Mouse (Mus musculus) midbrain, embryonic 10.5 days (tissue): ENCODE measurements around the gene Arhgap44. TPM values are rescaled to one million over a fixed set of nuclear protein-coding genes. Genes with fewer than 3 reads are reported as not detected.
A peak's percentile ranks its signal among the peaks of the same experiment; 100 is the strongest.

Source experiments
- DNase-seq: peaks from one replicate; pipeline ENCODE4 v3.0.0-alpha.2; 2017; ENCODE audit warnings: low spot score
- H3K27ac ChIP-seq: fragments of 300-500 bp; sonication (generic); replicated peaks from 2 replicates; pipeline ENCODE4 v1.5.1; 2016; ENCODE audit warnings: mild to moderate bottlenecking
- H3K27me3 ChIP-seq: fragments of 300-500 bp; sonication (generic); 2 replicates; pipeline ENCODE4 v1.6.1; 2016; ENCODE audit warnings: low read depth, mild to moderate bottlenecking; ENCODE audit not compliant: poor library complexity, severe bottlenecking
- H3K36me3 ChIP-seq: fragments of 300-500 bp; sonication (generic); 2 replicates; pipeline ENCODE4 v1.6.1; 2016; ENCODE audit warnings: mild to moderate bottlenecking, moderate library complexity
- H3K4me1 ChIP-seq: fragments of 300-500 bp; sonication (generic); 2 replicates; pipeline ENCODE4 v1.6.1; 2016
- H3K4me3 ChIP-seq: fragments of 300-500 bp; sonication (generic); 2 replicates; pipeline ENCODE4 v1.5.1; 2016; ENCODE audit warnings: mild to moderate bottlenecking, moderate library complexity
- H3K9me3 ChIP-seq: fragments of 300-500 bp; sonication (generic); replicated peaks from 2 replicates; pipeline ENCODE4 v1.6.1; 2016; ENCODE audit warnings: mild to moderate bottlenecking
- WGBS: fragments of 180-500 bp; shearing (Covaris S2); methylation state at CpG from one replicate; pipeline ENCODE4 v1.1.7; 2016; 5-methylcytosine and 5-hydroxymethylcytosine counted together
- polyA plus RNA-seq: library from polyadenylated mRNA; unstranded; fragments of >200 nt; fragmentation: Nextera tagmentation; extraction: Ambion mirVana; gene quantifications from 2 replicates; pipeline ENCODE4 v1.2.1, GENCODE M21; 2016

The Arhgap44 gene
- polyA plus RNA-seq, 1 experiment from 2014 or later: 3.8 TPM

DNA sequence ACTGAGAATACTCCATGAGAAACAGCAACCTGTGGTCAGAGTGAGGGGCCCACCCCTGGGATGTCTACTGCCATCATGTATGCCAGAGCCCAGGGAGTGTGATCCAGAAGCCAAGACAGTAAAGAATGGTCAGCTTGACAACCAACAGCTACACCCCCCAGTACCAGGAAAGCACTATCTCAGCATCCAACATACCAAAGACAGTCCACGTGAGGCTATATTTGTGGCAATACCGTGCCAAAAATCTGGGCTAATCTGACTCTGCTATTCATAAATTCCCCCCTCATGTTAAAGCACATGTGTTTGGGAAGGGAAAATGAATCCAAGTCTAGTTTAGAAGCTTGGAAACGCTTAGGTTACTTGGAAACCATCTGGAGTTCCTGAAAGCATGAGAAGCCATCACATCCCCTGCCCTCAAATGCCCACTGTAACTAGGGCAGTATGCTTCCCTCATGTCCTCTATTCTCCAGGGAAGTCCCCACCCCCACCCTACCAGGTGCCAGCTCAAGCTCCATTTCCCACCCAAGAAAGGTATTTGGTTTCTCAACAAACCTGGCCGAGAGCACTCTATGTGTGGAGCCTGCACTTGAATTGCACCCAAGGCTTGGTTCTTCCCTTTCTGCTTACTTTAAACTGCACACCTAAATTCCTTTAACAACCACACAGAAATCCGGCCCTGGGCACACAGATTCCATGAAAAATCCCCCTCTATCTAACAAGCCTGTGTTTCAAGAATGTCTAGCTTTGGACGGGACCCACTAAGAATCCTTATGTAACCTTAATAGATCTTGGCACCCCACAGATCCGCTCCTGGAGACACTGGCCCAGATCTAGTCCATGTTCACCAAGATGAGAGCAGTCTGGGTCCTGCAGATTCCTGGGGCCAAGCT is 1.5 kb downstream of the Arhgap44 start:
- Histone ChIP-seq H3K27ac (no peak overlapping the region), H3K4me1 (peaks cover 13% of the 10 kb centered on the region), H3K27me3 (peaks cover 18% of the 10 kb centered on the region), H3K9me3 (no peaks in the 10 kb centered on the region), H3K36me3 (no peaks in the 10 kb centered on the region), H3K4me3 (peak overlapping the region; percentile 76)
- WGBS: 60% methylated on average over 7 of the region's 7 CpGs
- DNase-seq: no peak

DNA sequence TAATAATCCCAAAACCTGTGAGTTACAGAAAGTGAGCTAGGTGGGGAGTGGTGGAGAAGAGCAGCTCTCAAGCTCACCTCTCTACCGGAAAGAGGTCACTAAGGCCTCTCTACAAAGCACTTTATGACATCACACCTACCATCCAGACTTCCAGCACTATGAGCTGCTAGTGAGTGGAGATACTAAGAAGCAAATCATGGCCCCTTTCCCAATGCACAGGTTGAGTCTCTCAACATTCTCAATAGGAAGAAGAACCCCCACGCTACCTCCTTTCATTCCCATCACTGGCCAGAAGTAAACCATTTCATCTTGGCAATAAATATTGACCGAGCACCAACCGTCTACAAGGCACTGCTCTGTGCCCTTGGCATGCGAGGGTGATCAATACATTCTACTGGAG is 3.0 kb downstream of the Arhgap44 start, which contains the start of gene 1700086D15Rik:
1700086D15Rik (minus strand) TSS at position 101 of the 400 bp plus-strand sequence.
- WGBS: 91% methylated on average over 5 of the region's 5 CpGs

DNA sequence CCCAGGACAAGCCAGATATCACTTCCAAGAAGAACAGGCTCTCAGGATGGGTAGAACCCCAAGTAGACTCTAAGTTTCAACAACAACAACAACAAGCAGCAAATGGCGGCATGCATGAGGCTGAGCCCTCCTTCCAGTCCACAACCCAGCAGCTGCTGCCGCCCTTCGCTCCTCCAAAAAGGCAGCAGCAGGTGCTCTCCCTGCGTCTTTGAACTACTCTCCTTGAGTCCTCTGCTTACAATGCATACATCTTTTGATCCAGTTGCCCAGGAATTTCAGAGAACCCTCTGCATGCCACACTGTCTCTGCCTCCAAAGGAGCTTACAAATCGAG is 4.1 kb downstream of the Arhgap44 start:
- H3K27ac ChIP-seq: no peak overlapping the region
- no peaks in the 10 kb centered on the region for H3K36me3 ChIP-seq
- H3K9me3 ChIP-seq: no peaks in the 10 kb centered on the region
- 96% methylated on average over 5 of the region's 5 CpGs for WGBS
- peaks cover 19% of the 10 kb centered on the region for H3K4me1 ChIP-seq
- DNase-seq: no peak
- H3K4me3 ChIP-seq: no peak overlapping the region
- H3K27me3 ChIP-seq: peaks cover 18% of the 10 kb centered on the region

More for the DNA sequence above, 3.0 kb downstream of the Arhgap44 start, which contains the start of gene 1700086D15Rik:
- Histone ChIP-seq H3K4me1 (peaks cover 19% of the 10 kb centered on the region), H3K27me3 (peaks cover 18% of the 10 kb centered on the region), H3K9me3 (no peaks in the 10 kb centered on the region), H3K36me3 (no peaks in the 10 kb centered on the region), H3K27ac (no peak within 1 kb of the TSS), H3K4me3 (no peak within 1 kb of the TSS)
- DNase-seq: no peak

DNA sequence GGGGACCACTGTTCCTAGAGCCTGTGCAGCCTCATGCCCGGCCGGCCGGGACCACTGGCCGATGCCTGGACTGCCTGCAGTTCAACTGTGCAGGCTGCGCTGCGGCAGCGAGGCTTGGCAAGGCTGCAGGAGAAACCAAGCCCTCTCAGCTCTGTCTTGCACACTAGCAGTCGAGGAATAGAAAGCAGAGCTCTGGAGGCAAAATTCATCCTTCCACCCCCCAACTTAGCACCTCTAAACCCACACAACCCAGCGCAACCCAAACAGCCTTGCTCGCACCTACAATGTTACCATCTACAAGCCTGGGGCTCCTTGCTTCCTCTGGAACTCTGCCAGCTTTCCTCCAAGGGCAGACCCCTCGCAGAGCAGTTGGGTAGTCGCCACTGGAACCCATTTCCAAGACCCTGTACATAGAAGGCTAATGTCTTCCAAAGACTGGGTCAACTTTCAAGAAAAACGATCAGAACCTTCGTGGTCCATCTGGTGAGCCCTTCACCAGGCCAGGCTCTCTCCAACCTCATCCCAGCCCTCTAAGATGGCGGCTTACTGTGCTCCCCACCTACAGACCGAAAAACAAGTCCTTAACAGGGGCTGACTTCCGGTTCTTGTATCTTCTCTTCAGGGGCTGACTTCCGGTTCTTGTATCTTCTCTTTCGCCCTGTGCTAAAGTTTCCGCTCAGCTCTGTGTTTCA is 4.6 kb downstream of the Arhgap44 start:
- no peak for DNase-seq
- Histone ChIP-seq H3K4me3 (no peak overlapping the region), H3K36me3 (no peaks in the 10 kb centered on the region), H3K27ac (no peak overlapping the region), H3K4me1 (peaks cover 19% of the 10 kb centered on the region), H3K9me3 (no peaks in the 10 kb centered on the region), H3K27me3 (peaks cover 13% of the 10 kb centered on the region)
- 93% methylated on average over 20 of the region's 20 CpGs for WGBS

DNA sequence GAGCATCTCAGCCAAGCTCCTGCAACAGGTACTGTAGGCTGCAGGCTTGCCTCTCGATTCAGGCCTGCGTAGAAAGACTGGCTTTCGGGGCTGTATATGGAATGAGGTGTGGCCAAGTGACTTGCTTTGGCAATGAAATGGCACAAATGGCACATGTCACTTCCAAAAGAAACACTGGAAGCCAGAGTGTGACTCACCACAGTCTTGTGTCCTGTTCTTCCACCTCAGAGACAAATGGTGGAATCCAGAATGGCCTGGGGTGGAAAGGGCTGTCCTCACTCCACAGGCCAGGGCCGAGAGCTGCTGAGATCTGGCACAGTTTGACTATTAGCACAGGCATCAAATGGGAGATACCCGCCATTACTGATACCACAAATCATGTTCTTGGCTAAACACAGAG is 9.8 kb downstream of the Arhgap44 start:
- Histone ChIP-seq H3K4me3 (no peak overlapping the region), H3K27ac (no peak overlapping the region), H3K27me3 (no peaks in the 10 kb centered on the region), H3K36me3 (no peaks in the 10 kb centered on the region), H3K9me3 (no peaks in the 10 kb centered on the region), H3K4me1 (peaks cover 12% of the 10 kb centered on the region; the same call in 1 of the 2 replicates)
- WGBS: 92% methylated on average over 5 of the region's 5 CpGs
- DNase-seq: no peak

DNA sequence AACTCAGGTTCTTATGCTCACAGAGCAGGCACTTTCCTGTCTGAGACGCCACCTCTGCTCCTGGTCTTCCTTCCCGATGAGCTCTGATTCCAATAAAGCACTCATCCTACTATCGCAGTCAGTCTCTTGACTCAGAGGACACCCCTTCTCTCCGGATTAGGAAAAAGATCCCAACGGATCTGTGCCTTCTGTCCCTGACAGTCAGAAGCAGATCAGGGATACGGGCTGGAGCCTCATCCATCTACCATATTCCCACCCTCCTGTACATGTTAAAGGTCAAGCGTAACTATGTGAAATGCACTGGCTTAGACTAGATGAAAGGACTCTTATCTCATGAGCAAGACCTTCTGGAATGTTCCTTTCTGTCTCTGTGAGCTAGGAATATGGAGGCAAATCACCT is 14.3 kb downstream of the Arhgap44 start:
- no peaks in the 10 kb centered on the region for H3K9me3 ChIP-seq
- H3K36me3 ChIP-seq: no peaks in the 10 kb centered on the region
- peaks cover 10% of the 10 kb centered on the region; the same call in 1 of the 2 replicates for H3K4me1 ChIP-seq
- no peak overlapping the region for H3K4me3 ChIP-seq
- no peaks in the 10 kb centered on the region for H3K27me3 ChIP-seq
- 90% methylated on average over 7 of the region's 7 CpGs for WGBS
- no peak overlapping the region for H3K27ac ChIP-seq
- DNase-seq: no peak

DNA sequence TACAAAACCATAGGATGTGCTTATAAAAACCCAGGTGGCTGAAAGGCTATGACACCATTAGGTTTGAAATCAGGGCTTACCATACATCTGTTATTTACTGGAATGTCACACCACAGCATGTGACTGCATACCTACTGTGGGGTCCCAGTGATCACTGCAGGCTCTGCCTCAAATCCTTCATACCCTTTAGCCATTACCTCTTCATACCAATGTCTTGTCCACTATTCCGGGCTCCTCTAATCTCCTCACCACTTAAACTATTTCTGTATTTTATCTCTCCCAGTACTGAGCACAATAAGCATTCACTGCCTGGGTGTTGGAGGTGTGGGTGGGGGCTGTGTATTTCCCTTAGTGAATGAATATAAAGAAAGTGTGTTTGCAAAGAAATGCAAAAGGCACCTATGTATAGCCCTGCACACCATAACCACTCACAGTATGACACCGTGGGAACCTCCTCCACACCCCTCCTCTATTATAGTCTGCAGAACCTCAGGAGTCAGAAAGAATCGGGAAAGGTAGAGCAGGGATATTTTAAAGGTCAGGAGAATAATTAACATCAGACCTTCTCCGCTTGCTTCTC is 19.8 kb downstream of the Arhgap44 start:
- H3K4me1 ChIP-seq: peaks cover 3% of the 10 kb centered on the region; the same call in 1 of the 2 replicates
- H3K27ac ChIP-seq: no peak overlapping the region
- WGBS: 78% methylated on average over 4 of the region's 4 CpGs
- H3K9me3 ChIP-seq: no peaks in the 10 kb centered on the region
- DNase-seq: no peak
- H3K36me3 ChIP-seq: no peaks in the 10 kb centered on the region
- no peak overlapping the region for H3K4me3 ChIP-seq
- H3K27me3 ChIP-seq: no peaks in the 10 kb centered on the region

DNA sequence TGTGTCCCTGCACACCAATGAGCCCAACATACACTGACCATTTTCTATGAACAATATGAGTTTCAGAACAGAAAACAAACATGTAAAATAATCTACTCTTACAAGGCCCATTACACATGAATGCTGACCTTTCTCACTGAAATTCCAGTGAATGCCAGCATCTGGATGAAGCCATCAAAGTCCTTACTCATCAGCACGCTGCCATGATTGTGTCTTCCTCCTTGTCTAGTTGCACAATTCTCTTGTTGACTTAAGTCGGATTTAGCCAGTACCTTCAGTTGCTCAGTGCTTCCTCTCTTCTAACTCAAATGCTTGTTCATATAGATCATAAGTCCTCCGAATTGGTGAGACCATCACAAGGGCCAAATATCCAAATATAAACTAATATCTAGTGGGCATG is 23.7 kb downstream of the Arhgap44 start:
- Histone ChIP-seq H3K36me3 (no peaks in the 10 kb centered on the region), H3K27me3 (no peaks in the 10 kb centered on the region), H3K4me3 (no peak overlapping the region), H3K4me1 (peaks cover 6% of the 10 kb centered on the region; the same call in 1 of the 2 replicates), H3K9me3 (no peaks in the 10 kb centered on the region), H3K27ac (no peak overlapping the region)
- no peak for DNase-seq
- WGBS: 89% methylated on average over 3 of the region's 3 CpGs

DNA sequence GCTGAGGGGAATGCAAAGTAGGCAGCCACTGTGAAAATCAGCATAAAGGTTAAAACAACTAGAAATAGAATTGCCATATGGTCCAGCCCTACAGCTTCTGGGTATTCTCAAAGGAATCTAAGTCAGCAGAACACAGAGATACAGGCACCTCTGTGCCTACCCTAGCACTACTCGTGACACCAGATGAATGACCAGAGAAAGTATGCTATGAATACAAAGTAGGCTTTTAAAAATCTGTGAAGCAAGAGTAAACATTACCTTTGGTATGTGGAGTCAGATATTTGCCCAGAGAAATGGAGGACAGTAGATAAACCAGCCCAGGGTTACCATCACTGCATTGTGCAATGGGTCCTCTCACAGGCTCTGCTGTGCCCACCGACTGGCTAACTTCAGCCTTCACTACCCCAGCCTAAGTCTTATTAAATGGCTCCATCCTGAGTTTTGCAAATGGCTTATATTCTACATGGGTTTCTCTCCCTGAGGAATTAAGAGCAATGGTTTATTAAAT is 25.6 kb downstream of the Arhgap44 start:
- WGBS: 79% methylated on average over 2 of the region's 2 CpGs
- H3K4me1 ChIP-seq: peaks cover 6% of the 10 kb centered on the region; the same call in 1 of the 2 replicates
- no peaks in the 10 kb centered on the region for H3K9me3 ChIP-seq

DNA sequence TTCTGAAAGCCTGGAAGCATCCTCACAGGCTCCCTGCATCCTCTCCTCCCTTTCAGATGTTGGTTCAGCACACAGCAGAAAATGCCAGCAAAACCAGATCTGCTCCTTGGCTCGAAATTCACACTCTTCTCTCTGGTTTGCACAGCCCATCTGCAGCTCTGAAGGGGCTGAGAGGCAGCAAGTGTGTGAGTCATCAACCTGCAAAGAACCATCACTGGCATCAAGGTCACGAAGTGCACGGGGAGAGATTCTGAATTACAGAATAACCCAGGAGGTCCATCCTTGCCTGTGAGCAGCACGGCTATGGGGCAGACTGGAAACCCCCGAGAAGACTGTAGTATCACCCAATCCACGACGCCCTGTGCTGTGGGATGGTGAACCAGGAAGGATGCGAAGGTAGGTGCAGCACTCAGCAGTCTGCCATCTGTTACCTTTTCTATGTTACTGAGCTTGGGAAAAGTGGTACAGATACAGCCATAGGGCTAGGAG is 27.5 kb downstream of the Arhgap44 start:
- H3K4me1 ChIP-seq: peaks cover 6% of the 10 kb centered on the region; the same call in 1 of the 2 replicates
- WGBS: 87% methylated on average over 8 of the region's 8 CpGs
- no peak overlapping the region for H3K27ac ChIP-seq
- no peaks in the 10 kb centered on the region for H3K9me3 ChIP-seq
- no peaks in the 10 kb centered on the region for H3K27me3 ChIP-seq
- no peak for DNase-seq
- no peaks in the 10 kb centered on the region for H3K36me3 ChIP-seq
- H3K4me3 ChIP-seq: no peak overlapping the region

More for the DNA sequence above, 25.6 kb downstream of the Arhgap44 start:
- no peak overlapping the region for H3K27ac ChIP-seq
- no peak overlapping the region for H3K4me3 ChIP-seq
- no peaks in the 10 kb centered on the region for H3K36me3 ChIP-seq
- no peak for DNase-seq
- H3K27me3 ChIP-seq: no peaks in the 10 kb centered on the region

DNA sequence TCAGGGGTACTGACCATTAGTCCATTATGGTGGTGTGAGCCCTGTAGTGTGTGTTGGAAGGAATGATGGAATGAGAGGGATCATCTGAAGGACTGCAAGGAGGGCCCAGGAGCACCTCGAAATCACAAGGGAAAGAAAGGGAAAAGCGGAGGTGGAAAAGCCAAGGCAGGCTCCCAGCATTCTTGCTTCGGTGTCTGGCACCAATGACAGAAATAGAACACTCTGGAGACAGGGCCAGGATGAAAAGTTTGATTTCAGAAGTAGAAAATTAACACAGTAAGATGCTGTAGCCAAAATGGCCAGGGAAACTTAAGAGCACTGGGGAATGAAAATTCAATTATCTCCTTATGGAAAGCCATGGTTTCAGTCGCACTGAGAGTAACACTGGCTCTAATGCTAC is 29.1 kb downstream of the Arhgap44 start:
- 91% methylated on average over 4 of the region's 4 CpGs for WGBS
- no peak for DNase-seq

DNA sequence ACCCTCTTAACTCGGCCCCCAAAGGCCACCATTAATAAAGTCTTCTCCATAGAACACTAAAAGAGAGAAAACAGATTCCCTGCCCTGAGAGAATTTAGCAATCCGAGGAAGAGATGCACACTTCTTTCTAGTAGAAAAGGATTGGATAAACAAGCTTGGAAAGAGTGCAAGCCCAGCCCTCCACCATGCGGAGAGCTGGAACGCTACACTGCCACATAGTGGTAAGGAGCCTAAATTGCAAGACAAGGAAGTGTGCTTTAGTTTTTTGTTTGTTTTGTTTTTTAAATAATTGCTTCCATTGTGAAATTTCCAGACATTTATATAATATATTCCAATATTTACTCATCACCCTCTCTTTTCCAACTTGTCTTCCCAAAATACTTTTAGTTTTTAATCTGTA is 33.7 kb downstream of the Arhgap44 start:
- Histone ChIP-seq H3K4me1 (peaks cover 31% of the 10 kb centered on the region), H3K36me3 (no peaks in the 10 kb centered on the region), H3K27ac (no peak overlapping the region), H3K9me3 (no peaks in the 10 kb centered on the region), H3K27me3 (no peaks in the 10 kb centered on the region), H3K4me3 (no peak overlapping the region)
- DNase-seq: no peak
- WGBS: 82% methylated on average over 4 of the region's 4 CpGs

More for the DNA sequence above, 29.1 kb downstream of the Arhgap44 start:
- H3K9me3 ChIP-seq: no peaks in the 10 kb centered on the region
- no peak overlapping the region for H3K4me3 ChIP-seq
- H3K27me3 ChIP-seq: no peaks in the 10 kb centered on the region
- H3K36me3 ChIP-seq: no peaks in the 10 kb centered on the region
- H3K4me1 ChIP-seq: peaks cover 6% of the 10 kb centered on the region; the same call in 1 of the 2 replicates
- no peak overlapping the region for H3K27ac ChIP-seq
